Mouse (Mus musculus) spleen, adult 2 months (tissue): Measurements from ENCODE around the gene Aff3.

Experiments
- CTCF ChIP-seq: fragments of 200-500 bp; IDR thresholded peaks from 2 replicates; pipeline ENCODE4 v1.5.1; 2011; ENCODE audit warnings: mild to moderate bottlenecking, inconsistent platforms; ENCODE audit not compliant: insufficient read depth, insufficient read length, insufficient replicate concordance; ENCODE audit errors: extremely low read depth
- POLR2A ChIP-seq: fragments of 200-500 bp; IDR thresholded peaks from 2 replicates; pipeline ENCODE4 v1.6.1; 2011; ENCODE audit warnings: low read depth, low read length, inconsistent platforms

DNA sequence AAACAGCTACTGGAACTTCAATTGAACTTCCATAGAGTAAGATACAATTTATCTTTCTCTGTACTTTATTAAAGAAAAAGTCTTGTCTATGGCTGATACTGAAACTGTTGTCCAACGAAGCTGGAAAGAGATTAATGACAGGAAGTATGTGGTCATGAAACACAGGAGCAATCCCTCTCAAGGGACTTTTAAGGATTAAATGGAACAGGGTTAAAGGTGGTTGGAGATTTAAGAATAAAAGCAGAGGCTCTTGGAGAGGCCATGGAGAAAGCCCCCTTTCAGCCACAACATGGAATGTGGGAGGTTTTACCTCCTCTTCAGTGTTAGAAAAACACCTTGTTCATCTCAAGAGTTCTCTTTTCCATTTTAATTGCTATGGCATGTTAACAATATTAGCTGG lies 148.5 kb downstream of the Aff3 start:
- no peak for TF ChIP-seq CTCF
- no peak for TF ChIP-seq POLR2A
